Mouse (Mus musculus) olfactory bulb, adult 2 months (tissue): ENCODE measurements around the gene Txndc2. TPM values are rescaled to one million over a fixed set of nuclear protein-coding genes. Genes with fewer than 3 reads are reported as not detected.

Experiments
- H3K27ac ChIP-seq: fragments of 200-500 bp; 2 replicates; pipeline ENCODE4 v1.5.1; 2012; ENCODE audit warnings: low read depth, low read length; ENCODE audit not compliant: insufficient read depth
- H3K4me1 ChIP-seq: fragments of 200-500 bp; 2 replicates; pipeline ENCODE4 v1.6.1; 2012; ENCODE audit warnings: low read length; ENCODE audit not compliant: control insufficient read depth, insufficient read depth
- H3K4me3 ChIP-seq: fragments of 200-500 bp; 2 replicates; pipeline ENCODE4 v1.5.1; 2012; ENCODE audit warnings: mild to moderate bottlenecking, low read depth, low read length, moderate library complexity; ENCODE audit not compliant: insufficient read depth
- CTCF ChIP-seq: fragments of 200-500 bp; IDR thresholded peaks from 2 replicates; pipeline ENCODE4 v1.5.1; 2012; ENCODE audit warnings: low read depth, mild to moderate bottlenecking, low read length, moderate library complexity; ENCODE audit not compliant: insufficient read depth
- POLR2A ChIP-seq: fragments of 200-500 bp; IDR thresholded peaks from 2 replicates; pipeline ENCODE4 v1.6.1; 2012; ENCODE audit warnings: mild to moderate bottlenecking, low read depth, low read length, moderate library complexity; ENCODE audit not compliant: insufficient read depth
- WGBS: fragments of 180-500 bp; shearing (Covaris S2); methylation state at CpG from one replicate; pipeline ENCODE4 v1.1.7; 2018; 5-methylcytosine and 5-hydroxymethylcytosine counted together
- polyA plus RNA-seq: library from polyadenylated mRNA; stranded (reverse); fragments of >200 nt; gene quantifications from 2 replicates; pipeline ENCODE4 v1.2.4, GENCODE M21; 2012; ENCODE audit warnings: low replicate concordance; ENCODE audit not compliant: missing spikeins, insufficient read depth, insufficient read length

Gene Txndc2
- not detected in 2 replicates for polyA plus RNA-seq

GRCm38 (mm10) chr17:65641734-65642218, at the start of gene Txndc2:
TSS of gene Txndc2 (minus strand) at chr17:65642168.
- peaks cover 20% of the 10 kb centered on the region for H3K4me1 ChIP-seq
- H3K4me3 ChIP-seq = no peak within 1 kb of the TSS
- TF ChIP-seq POLR2A (no peak), CTCF (no peak)
- H3K27ac ChIP-seq = peak within 1 kb of the TSS; percentile 54
- WGBS = 91% methylated on average over 11 of the region's 11 CpGs

- Histone ChIP-seq H3K27ac (no peak overlapping the region), H3K4me3 (no peak overlapping the region), H3K4me1 (peaks cover 9% of the 10 kb centered on the region)
- TF ChIP-seq CTCF = no peak
- TF ChIP-seq POLR2A = no peak
- WGBS = 46% methylated on average over 2 of the region's 2 CpGs
Measured at GRCm38 (mm10) chr17:65683731-65684130, 41.8 kb upstream of the Txndc2 start.

- H3K4me3 ChIP-seq = no peak overlapping the region
- H3K27ac ChIP-seq = no peak overlapping the region
- 95% methylated on average over 3 of the region's 3 CpGs for WGBS
- peaks cover 9% of the 10 kb centered on the region for H3K4me1 ChIP-seq
- TF ChIP-seq POLR2A (no peak), CTCF (no peak)
Measured at GRCm38 (mm10) chr17:65683316-65683715, 41.3 kb upstream of the Txndc2 start.

- TF ChIP-seq POLR2A (no peak), CTCF (no peak)
- H3K4me3 ChIP-seq = no peak overlapping the region
- peaks cover 9% of the 10 kb centered on the region for H3K4me1 ChIP-seq
- H3K27ac ChIP-seq = no peak overlapping the region
- WGBS = 90% methylated on average over 5 of the region's 5 CpGs
Measured at GRCm38 (mm10) chr17:65682071-65682680, 40.2 kb upstream of the Txndc2 start.

- no peak overlapping the region for H3K4me3 ChIP-seq
- H3K27ac ChIP-seq = no peak overlapping the region
- WGBS = 74% methylated on average over 6 of the region's 6 CpGs
- H3K4me1 ChIP-seq = peaks cover 9% of the 10 kb centered on the region
- TF ChIP-seq POLR2A (no peak), CTCF (no peak)
Measured at GRCm38 (mm10) chr17:65681516-65681915, 39.5 kb upstream of the Txndc2 start.

GRCm38 (mm10) chr17:65680801-65681412, 38.9 kb upstream of the Txndc2 start:
- 88% methylated on average over 2 of the region's 2 CpGs for WGBS

GRCm38 (mm10) chr17:65679806-65680446, 38.0 kb upstream of the Txndc2 start:
- peaks cover 11% of the 10 kb centered on the region for H3K4me1 ChIP-seq
- TF ChIP-seq POLR2A = no peak
- TF ChIP-seq CTCF = no peak
- no peak overlapping the region for H3K4me3 ChIP-seq
- WGBS = 50% methylated on average over 14 of the region's 14 CpGs
- peak overlapping the region; percentile 24; the same call in 1 of the 2 replicates for H3K27ac ChIP-seq

More at GRCm38 (mm10) chr17:65680801-65681412, 38.9 kb upstream of the Txndc2 start:
- TF ChIP-seq POLR2A (no peak), CTCF (no peak)
- H3K4me3 ChIP-seq = no peak overlapping the region
- H3K27ac ChIP-seq = no peak overlapping the region
- peaks cover 9% of the 10 kb centered on the region for H3K4me1 ChIP-seq

GRCm38 (mm10) chr17:65677742-65678141, 35.8 kb upstream of the Txndc2 start:
- Histone ChIP-seq H3K27ac (no peak overlapping the region), H3K4me1 (peaks cover 11% of the 10 kb centered on the region), H3K4me3 (no peak overlapping the region)
- TF ChIP-seq CTCF (no peak), POLR2A (no peak)
- 89% methylated on average over 1 of the region's 1 CpGs for WGBS

- Histone ChIP-seq H3K4me1 (peaks cover 9% of the 10 kb centered on the region), H3K4me3 (no peak overlapping the region), H3K27ac (no peak overlapping the region)
- no peak for TF ChIP-seq POLR2A
- no peak for TF ChIP-seq CTCF
- 96% methylated on average over 8 of the region's 8 CpGs for WGBS
Measured at GRCm38 (mm10) chr17:65676536-65676935, 34.6 kb upstream of the Txndc2 start.
